Mouse (Mus musculus) kidney, adult 11 months (tissue): ENCODE results near the gene Serpini1.

Experiments used
- DNase-seq: peaks from one replicate; pipeline ENCODE4 v3.0.0; 2022

Gene Serpini1

DNA sequence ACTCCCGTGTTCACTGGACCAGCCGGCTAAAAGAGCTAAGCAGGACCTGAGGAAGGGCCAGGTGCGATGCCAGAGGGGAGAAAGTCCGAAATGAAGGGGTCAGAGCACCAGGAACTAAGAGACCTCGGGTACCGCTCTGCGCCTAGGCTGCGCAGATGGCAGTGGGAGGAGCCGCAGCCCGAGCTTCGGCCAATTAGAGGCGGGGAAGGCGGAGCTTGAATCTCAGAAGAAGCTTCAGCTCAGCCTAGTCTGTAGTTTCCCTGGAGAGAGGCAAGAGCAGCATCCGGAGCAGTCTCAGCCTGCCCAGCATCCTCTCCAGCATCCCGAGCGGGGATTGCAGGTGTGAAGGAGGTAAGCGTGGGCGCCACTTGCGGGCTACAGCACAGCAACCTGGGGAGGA lies at the start of gene Serpini1:
Gene Serpini1 (plus strand): TSS at position 256 of the 400 bp plus-strand sequence.
- DNase-seq = peak; percentile 93

DNA sequence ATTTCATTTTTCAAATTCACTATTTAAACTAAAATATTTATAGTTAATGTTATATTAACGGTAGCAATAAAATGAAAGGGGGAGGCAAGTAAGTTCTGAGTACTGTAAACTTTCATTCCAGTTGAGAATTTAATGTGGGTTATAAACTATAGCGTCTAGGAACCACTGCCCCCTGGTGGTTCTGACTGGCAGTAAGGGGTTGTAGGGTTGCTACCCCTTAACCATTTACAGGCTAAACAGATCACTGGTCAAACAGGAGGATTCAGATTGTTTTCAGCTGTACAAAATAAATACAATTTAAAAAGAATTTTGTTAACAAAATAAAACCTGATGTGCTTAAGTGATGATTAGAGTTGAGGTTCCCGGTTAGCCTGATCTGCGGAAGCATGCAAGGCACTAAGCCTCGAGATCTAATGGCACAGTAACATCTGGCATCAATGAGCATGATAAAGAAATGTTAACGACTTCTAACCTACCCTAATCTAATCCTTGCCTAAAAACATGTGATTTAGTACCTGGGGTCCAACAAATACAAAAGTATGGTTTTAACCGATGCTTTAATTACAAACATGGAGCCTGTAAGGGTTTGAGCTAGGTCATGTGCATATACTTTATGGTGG lies 39.6 kb upstream of the Serpini1 start:
- DNase-seq = peak; percentile 5

DNA sequence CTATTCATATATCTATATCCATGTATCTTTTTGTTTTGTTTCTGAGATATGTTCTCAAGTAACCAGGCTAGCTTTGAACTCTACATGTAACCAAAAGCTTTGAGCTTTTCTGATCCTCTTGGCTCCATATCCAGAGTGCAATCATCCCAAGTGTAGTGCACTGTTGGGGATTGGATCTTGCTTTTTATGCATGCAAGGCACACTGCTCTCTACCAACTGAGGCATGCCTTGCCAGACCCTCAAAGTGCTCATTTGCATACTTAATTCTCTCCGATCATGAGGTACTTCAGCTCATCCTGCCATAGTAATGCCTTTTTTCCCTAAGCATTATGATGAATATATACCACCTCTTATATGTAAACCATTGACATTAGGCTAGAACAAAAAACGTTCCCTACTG lies 36.0 kb upstream of the Serpini1 start:
- no peak for DNase-seq

DNA sequence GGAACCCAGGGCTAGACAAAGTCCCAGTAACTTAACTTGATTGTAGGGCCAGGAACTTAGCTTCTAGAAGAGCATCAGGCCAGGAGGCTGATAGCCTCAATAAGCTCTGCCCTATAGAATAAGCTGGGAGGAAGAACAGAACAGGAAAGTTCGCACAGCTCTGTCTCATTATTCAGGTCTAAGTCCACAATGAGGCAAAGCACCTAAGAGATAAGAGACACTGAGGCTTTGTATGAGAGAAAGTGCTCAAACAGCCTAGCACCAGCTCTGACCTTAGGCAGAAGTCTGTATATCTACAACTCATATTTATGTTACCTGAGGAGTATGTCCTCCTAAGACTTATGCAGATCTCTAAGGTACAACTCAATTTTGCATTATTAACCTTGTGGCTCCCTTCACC lies 34.8 kb upstream of the Serpini1 start:
- DNase-seq = no peak

DNA sequence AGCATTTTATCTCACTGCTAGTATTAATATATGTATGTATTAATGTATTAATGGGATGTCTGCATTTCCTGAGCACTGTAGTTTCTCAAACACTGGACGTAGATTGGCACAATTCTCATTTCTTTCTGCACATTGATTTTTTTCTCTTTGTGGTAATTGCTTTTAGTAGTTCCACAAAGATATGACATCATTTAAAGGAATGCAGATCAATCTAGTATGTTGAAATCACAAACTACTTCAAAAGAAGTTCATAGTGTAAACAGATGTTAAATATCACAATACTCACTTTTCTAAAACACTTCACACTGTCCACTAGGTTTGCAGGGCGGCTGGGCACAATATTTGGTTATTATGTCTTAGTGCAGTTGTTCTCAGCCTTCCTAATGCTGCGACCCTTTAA lies 26.3 kb upstream of the Serpini1 start:
- no peak for DNase-seq

DNA sequence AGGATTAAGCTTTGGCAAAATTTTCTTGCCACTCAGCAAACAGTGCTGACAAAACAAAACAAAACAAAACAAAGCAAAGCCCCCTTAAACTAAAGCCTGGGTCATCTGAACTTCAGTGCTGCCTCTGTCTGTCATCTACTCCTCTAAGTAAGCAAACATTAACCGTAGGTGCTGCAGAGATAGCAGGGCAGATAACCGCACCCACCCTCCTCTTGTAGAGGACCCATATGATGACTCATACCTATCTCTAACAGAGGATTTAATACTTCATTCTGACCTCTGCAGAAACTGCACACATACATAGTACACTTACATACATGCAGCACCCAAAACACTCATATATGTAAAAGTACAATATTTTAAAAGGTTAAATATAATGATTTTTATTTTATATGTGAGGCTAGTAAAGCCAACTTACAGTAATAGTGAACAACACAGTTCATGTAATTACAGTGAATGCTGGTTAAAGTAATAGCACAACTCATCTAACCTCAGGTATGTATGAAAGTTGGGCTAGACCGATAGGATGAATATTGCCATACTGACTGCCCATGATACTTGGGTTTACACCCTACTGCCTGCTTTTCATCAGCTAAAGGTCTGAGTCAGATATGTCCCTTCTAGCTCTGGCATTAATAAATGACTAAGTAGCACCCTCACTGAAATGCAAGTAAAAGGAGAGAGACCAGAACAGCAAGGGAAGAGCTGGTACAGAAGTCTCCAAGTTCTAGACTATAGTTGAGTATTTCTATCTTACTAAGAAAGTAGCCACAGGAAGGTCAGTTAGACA lies 23.1 kb upstream of the Serpini1 start:
- DNase-seq = no peak

DNA sequence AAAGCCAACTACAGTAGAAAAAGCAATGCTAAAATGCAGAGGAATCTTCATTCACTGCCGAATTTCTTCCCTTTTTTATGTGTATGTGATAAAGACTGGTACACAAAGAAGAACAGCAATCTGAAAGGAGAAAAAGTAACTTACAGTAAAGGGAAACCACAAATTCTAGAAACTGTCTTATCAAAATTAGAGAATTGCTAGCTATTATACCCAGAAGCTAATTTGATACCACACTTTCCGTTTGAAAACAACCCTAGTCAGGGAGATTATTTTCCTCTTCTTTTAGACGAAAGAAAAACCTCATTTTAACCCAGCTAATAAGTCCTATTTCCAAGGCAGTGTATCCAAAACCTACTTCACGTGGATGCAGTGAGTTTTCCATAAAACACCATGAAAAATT lies 16.1 kb upstream of the Serpini1 start:
- DNase-seq = no peak

DNA sequence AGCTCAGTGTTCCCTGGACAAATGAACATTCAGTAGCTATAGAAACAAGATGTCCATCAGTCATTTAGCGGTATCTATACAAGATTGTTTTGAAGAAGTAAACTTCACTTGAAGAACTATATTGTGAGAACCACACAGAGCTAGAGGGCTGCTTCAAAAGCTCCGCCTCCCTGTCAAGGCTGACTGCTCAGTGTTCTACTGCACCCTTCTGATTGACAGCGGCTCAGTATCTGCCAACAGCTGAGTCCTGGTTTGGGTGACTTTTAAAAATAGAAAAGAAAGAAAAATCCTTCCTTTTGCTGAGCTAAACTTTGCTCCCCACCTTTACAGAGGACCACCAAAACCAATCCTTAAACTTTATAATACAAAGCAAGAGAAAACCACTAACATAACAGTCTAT lies 14.5 kb upstream of the Serpini1 start:
- DNase-seq = peak; percentile 27

DNA sequence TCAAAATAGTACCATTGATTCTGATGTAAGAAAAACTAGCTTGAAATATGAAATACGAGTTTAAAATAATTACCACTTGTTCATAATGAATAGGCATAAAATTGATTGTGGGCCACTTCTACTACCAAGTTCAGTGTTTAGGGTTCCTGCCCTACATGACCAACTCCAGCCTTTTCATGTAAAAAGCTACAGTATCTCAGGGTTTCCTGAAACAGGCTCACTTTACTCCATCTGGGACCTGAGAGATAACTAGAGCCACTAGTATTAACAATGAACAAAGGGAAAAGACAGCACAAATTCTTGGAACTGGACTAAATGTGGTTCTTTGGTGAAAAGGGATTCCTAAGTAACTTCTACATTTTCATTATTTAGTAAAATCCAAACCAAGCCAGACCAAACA lies 13.1 kb upstream of the Serpini1 start:
- DNase-seq = no peak

DNA sequence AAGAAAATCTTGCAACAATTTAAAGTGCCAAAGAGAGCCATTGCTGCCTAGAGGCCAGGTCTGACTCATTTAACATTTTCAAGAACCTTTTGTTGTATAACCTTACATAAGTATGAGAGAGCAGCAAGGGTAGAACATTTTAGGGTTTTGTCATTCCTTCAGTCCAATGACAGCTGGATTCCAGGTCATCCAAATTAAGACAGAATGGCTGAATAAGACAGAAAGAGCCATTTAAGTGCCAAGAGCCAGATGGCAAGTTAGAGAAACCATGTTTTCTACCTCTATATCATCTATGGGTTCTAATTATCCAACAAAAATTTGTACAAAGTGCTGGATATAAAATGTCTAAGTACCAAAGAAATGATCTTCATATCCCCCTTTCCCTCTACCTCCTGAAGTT lies 6.1 kb upstream of the Serpini1 start:
- no peak for DNase-seq

DNA sequence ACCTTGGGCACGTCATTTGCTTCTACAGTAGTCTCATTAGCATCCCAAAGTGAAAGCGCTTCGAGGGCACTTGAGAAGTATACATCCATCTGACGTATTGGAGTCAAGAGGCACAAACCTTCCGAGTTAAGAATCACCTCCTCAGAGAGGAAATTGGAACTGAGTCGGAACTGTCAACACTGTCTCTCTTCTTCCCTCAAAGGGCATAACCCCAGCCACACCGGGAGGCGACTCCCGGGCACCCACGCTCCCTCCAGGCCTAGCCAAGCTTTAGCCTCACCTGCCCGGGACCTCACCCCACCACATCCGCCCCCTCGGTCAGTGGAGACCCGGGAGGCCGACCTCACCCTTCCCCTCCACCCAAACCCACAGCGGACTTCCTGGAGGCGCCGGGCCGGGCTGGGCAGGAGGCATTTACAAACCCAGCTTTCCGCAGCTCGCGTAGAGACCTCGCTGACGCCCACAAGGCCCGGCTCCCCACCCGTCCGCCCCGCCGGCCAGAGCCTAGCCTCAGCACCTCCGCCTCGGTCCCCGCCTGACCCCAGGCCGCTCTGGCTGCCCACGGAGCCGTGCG lies 1.1 kb upstream of the Serpini1 start:
- DNase-seq = no peak

DNA sequence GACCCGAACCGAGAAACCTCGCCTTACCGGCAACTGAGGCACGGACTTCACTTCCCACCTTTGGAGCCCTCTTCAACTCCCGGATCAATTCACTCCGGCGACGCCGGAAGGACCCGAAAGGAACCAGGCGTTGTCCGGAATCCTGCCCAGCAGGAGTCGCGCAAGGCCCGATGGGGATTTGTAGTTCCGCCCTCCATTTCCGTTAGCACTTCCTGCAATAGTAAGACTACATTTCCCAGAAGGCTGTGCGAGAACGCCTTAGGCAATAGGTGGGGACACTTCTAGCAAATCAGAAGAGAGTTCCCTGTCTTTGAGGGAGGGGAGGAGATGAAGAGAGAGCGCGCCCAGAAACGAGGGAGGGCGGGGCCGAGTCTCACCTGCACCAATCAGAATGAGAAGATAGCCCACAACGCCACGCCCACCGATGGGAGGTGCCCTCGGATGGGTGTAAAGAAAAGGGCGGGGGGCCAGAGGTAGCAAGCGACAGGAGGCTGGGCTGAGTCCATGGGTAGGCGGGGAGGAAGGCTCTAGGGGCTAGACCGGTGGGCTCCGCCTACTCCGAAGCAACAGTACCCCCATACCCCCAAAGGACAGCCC lies 554 bp upstream of the Serpini1 start, which contains the start of gene Pdcd10:
Gene Pdcd10 (minus strand): TSS at position 162 of the 597 bp plus-strand sequence.
- DNase-seq = peak; percentile 100

DNA sequence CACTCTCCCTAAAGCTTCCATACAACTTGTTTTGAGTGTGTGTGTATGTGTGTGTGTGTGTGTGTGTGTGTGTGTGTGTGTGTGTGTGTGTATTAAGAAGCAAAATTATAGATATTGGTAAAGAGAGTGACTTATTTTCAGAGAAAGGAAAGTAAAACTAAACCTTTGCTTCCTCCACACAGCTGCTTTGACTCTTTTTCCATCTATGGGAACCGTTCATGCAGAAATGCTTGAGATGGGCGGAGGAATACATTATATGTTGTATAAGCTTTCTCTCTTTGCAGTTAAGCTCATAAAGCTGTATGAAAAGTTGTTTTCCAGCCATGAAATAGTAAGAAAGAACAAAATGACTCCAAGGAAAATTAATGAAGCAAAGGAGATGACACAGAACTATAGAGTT lies 16.7 kb downstream of the Serpini1 start:
- no peak for DNase-seq

DNA sequence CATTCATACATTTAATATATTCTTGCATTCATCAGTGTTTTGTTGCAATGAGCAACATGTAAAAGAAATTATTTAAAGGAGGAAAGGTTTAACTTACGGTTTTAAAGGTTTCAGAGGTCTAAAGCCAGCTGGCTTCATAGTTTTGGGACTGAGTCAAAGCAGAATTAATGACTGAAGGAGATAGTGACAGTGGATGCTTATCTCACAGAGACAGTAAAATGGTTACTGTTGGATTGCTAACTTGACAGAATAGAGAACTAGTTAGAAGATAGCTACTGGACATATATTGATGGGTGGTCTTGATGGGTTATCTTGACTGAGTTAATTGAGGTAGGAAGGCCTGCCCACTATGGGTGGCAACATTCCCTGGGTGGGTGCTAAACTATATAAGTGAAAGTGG lies 18.2 kb downstream of the Serpini1 start:
- no peak for DNase-seq

DNA sequence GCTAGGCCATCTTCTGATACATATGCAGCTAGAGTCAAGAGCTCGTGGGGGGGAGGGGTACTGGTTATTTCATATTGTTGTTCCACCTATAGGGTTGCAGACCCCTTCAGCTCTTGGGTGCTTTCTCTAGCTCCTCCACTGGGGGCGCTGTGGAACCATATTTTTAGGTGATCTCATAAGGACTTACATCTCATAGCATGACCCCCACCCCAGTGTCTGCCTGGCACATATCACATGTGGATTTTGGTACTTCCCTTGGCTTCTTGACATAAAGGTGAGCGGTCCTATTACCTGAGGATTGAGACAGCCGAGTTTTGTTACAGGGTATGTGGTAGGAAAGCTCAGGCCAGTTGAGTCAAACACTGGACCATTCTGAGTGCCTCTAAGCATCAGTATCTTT lies 22.0 kb downstream of the Serpini1 start:
- DNase-seq = no peak

DNA sequence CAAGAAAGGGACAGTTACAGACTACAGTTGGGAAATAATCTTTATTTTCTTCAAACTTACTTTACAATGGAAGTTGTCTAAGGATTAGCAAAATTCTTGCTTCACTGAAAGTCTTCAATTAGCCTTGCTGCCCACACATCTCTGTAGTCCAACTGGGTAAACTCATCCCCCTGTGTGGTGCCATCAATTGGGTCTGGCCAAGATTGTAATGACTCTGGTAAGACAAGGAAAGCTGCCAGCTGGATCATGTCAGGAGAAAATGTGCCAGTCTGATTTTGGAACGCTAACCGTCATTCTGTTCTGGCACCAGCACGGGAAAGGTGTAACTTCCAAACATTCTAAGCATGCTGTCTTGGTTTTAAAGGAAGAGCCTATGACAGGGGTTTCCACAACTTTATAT lies 25.9 kb downstream of the Serpini1 start:
- no peak for DNase-seq

DNA sequence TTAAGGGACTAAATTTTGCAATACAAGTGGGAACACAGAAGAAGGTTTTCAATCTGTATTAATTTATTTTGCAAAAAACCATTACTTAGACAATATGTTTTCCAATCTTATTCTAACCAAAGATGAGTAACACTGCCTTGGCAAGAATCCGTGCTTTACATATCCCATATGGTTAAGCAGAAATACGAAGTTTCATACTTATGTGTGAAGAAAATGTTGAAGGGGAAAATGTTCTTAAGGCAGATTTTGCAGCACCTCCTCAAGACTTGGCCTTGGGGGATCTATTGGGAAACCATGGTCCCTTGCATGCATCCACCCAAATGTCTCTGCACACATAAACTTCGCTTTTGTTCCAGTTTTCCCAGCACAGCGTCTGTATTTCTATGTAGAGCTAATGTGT lies 27.6 kb downstream of the Serpini1 start:
- DNase-seq = no peak

DNA sequence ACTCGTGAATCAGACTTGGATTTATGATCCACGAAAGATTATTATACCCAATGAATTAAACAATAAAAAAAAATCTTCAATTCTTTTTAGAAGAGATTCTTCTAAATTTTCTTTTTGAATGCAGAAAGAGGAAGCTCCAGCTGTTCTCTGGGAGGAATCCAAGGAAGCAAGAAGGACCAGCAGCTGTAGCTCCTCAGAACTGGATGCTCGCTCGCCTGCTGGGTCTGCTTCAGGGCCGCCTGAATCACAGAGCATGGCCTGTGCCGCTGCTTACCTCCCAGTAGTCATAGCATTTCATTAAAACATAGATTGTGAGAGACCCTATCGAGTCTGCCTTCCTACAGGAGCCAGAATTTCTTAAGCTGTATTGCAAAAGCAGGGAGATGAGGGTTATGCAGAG lies 53.7 kb downstream of the Serpini1 start:
- no peak for DNase-seq

DNA sequence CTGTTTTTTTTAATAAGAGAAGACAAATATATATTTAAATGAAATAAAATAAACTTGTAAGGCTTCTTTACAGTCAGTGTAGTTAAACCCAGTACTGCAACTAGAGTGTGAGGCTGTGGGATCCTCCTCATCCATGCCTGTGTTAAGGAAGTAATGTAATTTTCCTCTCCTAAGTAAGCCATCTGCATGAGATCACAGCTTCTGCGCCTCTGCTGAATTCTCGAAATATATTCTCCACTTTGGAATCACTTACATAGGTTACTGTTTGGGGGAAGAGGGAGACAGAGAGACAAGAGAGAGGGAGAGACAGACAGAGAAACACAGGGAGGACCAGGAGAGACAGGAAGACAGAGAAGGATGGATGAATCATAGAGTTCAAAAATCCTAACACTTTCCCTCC lies 67.3 kb downstream of the Serpini1 start:
- no peak for DNase-seq

DNA sequence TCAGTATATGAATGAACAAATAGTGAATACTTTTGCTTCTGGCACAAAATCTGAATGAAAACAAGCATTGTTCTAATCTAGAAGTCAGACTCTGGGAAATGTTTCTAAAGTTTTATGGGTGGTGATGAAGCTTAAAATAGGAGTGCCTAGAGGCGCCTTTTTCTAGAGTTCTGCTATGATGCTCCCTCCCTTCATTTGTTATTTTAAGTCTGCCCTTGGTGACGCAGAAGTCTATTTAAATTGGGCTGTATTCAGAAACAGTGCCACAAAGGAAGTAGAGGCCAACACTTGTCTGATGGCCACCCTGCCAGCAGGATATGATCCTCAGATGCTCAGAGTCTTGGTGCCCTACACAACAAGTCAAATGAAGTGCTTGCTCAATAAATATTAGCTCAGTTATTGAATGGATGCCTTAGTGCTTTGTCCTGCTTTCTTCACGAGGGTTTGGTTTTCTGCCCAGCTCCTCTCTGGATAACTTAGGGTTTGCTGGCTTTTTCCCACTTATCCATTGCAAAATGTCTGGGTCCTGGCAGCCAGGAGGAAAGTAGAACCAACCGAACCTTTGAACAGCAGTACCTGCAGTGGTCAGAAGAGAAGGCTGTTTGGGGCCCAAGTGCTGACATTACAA lies 73.8 kb downstream of the Serpini1 start:
- DNase-seq = no peak

DNA sequence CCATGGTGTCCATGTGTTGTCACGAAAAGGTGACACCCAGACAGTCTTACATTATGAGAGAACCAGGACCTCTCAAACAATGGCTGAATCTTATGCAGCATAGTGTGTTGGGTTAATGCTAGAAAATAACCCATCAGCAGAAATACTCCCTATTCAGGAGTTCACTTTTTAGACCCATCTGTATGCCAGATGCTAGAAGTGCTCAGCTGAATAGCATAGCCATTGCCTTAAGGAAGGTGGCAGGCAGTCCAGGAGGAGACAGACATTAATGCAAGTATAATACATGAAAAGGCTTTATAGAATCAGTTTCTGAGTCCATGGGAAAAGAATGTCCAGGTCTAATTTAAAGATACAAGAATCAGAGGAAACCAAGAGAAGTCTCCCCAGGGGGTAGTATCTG lies 75.9 kb downstream of the Serpini1 start:
- no peak for DNase-seq

DNA sequence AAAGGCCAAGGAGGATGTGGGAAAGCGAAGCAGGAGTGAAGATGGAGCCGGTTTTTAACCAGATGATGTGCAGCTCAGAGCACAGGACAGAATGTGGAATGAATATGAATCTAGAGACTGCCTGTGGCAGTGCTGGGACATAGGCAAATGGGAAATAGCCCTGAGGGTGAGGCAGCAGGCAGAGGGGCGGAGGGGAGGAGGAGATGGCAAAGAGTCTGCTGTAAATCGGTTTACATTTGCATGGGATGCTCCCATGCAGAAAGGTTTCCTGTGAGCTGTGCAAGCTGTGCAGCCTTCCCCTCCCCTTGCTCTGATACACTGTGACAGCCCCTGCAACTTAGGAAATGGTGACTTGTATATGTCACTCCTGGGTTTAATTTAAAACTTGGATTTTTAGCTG lies 76.3 kb downstream of the Serpini1 start:
- no peak for DNase-seq

DNA sequence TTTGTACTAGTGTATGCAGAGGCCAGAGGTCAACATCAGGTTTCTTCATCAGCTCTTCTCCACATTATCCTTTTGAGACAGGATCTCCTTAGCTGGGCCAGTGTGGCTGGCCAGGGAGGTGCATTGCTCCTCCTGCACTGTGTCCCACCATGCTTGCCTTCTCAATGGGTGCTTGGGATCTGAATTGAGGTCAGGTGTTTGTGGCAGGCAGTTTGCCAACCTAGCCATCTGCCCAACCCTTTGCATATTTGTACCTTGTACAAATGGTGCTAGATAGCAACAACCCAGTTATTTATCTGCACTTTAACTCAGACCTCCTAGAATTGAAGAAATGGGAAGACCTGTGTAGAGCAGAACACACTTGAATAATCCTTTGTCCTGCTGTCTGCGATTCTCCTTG lies 78.3 kb downstream of the Serpini1 start:
- DNase-seq = no peak

DNA sequence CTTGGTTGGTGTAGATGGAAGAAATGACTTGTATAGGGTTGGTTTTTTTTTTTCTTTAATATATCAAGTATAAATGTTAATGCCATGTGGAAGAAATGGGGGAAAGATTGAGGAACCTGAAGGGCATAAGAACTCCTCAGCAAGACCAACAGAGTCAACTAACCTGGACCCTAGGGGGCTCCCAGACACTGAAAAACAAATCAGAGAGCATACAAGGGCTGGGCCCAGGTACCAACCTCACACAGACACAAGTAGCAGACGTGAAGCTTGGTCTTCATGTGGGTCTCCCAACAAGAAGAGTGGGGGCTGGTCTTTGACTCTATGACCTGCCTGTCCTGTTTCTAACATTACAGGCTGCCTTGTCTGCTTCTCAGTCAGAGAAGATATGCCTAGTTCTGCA lies 82.2 kb downstream of the Serpini1 start:
- DNase-seq = no peak
